Mouse (Mus musculus) bone marrow, adult 2 months (tissue): ENCODE measurements around the gene Bbip1. TPM values are rescaled to one million over a fixed set of nuclear protein-coding genes. Genes with fewer than 3 reads are reported as not detected.

Experiments used
- H3K27ac ChIP-seq: fragments of 200-500 bp; 2 replicates; pipeline ENCODE4 v1.5.1; 2012; ENCODE audit warnings: low read depth, mild to moderate bottlenecking, control low read depth, inconsistent platforms, low read length; ENCODE audit not compliant: control insufficient read depth, poor library complexity, insufficient read depth
- H3K4me1 ChIP-seq: fragments of 200-500 bp; 2 replicates; pipeline ENCODE4 v1.6.1; 2011; ENCODE audit warnings: low read length; ENCODE audit not compliant: control insufficient read depth, insufficient read depth
- H3K4me3 ChIP-seq: fragments of 200-500 bp; replicated peaks from 2 replicates; pipeline ENCODE3; 2011; ENCODE audit warnings: mild to moderate bottlenecking, low read depth, low read length, control low read depth; ENCODE audit not compliant: control insufficient read depth
- CTCF ChIP-seq: fragments of 200-500 bp; IDR thresholded peaks from 2 replicates; pipeline ENCODE4 v1.5.1; 2011; ENCODE audit warnings: low read length, control low read depth; ENCODE audit not compliant: control insufficient read depth, insufficient read depth
- POLR2A ChIP-seq: fragments of 200-500 bp; IDR thresholded peaks from 2 replicates; pipeline ENCODE4 v1.6.1; 2011; ENCODE audit warnings: low read depth, mild to moderate bottlenecking, control low read depth, low read length, borderline replicate concordance; ENCODE audit not compliant: control insufficient read depth
- WGBS: fragments of 180-500 bp; shearing (Covaris S2); methylation state at CpG from one replicate; pipeline ENCODE4 v1.1.7; 2018; 5-methylcytosine and 5-hydroxymethylcytosine counted together
- polyA plus RNA-seq: library from polyadenylated mRNA; stranded (reverse); fragments of >200 nt; gene quantifications from 2 replicates; pipeline ENCODE4 v1.2.4, GENCODE M21; 2011; ENCODE audit warnings: low replicate concordance; ENCODE audit not compliant: missing spikeins, insufficient read depth, insufficient read length

Bbip1 gene
- polyA plus RNA-seq, 1 experiment: 32.5 TPM

DNA sequence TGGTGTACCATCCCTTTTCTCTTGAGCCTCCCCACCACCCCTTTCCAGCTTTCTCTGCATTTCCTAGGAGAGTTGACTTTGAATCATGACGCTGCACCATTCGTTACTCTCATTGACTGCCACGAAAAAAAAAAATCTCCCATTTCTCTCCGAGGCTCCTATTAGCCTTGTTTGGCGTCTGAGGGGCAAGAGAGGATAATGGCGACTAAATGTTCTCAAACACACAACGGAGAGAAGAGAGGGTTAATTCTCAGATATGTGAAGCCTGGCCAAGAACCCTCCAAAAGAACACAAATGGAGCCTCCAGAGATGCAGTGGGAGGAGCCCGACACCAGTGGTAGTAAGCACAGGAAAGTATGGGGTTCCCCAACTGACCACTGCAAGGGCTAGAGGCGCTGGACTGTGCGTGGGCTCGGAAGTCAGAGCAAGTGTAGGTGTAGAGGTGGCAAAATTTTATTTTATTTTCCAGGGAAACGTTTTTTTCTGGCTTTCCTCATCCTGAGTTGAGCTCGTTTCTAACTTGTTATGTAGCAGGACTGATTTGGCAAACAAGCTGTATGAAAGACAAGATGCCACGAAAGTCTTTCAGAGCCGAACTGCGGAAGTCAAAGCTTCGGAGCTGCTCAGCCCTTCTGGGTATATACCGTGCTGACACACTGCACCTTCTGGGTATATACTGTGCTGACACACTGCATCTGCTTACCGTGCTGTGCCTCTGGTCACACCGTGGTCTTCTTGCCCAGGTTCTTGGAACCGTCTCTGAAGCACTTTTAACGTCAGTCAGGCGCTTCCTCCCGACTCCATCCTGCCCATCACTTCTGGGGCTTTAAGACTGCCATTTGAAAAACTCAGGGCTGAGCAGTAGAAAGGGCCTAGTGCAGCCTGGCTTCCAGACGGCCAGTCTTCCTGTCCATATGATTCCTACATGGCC lies 45.2 kb downstream of the Bbip1 start:
- no peak overlapping the region for H3K4me3 ChIP-seq
- TF ChIP-seq CTCF: no peak
- TF ChIP-seq POLR2A: no peak
- 79% methylated on average over 25 of the region's 25 CpGs for WGBS
- H3K4me1 ChIP-seq: peaks cover 7% of the 10 kb centered on the region
- peak overlapping the region; percentile 5; the same call in 1 of the 2 replicates for H3K27ac ChIP-seq

DNA sequence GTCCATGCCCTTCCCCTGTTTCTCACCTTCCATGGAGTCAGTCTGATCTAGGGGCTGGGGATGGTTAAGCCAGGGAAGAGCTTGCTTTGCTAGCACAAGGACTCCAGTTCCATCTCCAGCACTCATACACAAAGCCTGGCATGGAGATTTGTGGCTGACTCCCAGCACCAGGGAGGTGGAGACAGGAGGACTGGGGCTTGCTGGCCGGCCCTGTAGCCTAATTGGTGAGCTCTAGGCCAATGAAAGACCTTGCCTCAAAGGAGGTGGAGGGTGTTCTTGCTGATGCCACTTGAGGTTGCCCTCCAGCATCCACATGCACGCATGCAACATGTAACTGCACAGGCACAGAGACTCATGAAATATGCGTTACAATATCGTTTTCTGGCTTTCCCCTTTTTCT lies 45.9 kb downstream of the Bbip1 start:
- TF ChIP-seq CTCF (no peak), POLR2A (no peak)
- Histone ChIP-seq H3K4me1 (peaks cover 8% of the 10 kb centered on the region), H3K4me3 (no peak overlapping the region), H3K27ac (no peak overlapping the region)
- WGBS: 78% methylated on average over 4 of the region's 4 CpGs

DNA sequence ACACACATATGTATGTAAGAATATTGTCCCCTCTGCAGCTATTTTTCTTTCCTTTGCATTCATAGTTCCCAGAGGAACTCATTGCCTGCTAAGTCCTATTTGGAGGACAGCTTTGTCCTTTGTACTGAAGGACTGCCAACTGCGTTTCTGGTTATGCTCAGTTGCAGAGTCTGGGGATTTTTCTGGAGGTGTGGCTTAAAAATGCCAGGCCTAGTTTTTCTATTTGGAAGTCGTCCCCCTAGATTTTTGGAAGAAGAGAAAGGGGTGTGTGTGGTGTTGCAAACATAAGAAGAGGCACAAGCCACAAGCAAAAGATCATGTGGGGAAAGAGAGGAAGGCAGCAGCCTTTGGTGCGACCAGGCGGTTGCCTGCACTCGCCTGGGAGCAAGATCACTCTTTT lies 46.4 kb downstream of the Bbip1 start:
- TF ChIP-seq POLR2A (no peak), CTCF (no peak)
- no peak overlapping the region for H3K4me3 ChIP-seq
- H3K4me1 ChIP-seq: peaks cover 11% of the 10 kb centered on the region
- H3K27ac ChIP-seq: no peak overlapping the region
- 54% methylated on average over 5 of the region's 5 CpGs for WGBS

DNA sequence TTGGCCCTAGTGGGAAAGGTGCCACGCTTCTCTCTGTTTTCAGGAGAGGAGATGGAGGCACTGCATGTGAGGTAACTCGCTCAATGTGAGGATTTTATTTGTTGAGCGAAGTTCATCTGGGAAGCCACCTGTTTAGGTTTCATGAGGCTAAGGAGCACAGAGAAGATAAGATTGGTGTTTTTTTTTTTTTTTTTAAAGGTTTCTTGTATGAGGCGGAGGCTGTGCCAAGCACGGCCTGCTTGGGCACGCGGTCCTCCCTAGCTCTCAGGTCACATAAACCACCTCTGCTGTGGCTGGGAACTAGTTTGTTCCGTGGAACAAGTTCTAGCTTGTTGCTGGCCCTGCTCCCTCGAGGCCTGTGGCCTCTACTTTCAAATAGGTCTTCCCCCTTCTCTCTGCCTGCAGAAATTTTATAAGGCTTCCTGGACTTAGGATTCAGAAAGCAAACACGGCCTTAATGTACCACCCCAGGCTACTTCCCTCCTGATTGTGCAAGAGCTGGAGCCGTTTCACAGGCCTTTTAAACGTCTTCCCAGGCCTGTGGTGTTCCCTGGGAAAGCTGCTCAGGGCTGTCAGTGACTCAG lies 49.8 kb downstream of the Bbip1 start:
- TF ChIP-seq CTCF (no peak), POLR2A (no peak)
- WGBS: 32% methylated on average over 12 of the region's 12 CpGs
- Histone ChIP-seq H3K4me3 (no peak overlapping the region), H3K4me1 (peaks cover 8% of the 10 kb centered on the region), H3K27ac (peak overlapping the region; percentile 53; the same call in 1 of the 2 replicates)

DNA sequence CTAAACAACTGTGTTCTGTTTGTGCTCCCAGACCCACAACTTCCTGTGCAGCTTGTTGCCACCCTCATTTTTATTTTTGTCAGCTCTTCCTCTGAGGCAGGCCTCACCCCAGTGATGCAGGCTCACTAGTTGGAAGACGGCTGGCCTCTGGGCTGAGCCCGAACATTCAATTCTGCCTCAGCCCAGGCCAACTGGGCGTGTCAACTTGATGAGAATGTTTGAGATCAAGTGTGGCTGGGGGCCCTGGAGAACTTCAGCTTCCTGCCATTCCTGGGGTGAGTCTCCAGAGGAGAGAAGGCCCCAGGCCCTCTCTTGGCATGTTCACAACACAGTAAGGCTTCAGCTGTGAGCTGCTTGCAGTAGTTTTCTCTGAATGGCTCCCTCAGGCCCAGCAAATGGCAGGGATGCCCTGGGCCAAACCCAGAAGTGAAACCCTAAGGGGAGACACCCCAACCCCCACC lies 50.7 kb downstream of the Bbip1 start:
- Histone ChIP-seq H3K4me1 (peaks cover 9% of the 10 kb centered on the region), H3K4me3 (no peak overlapping the region), H3K27ac (peak overlapping the region; percentile 90)
- WGBS: 19% methylated on average over 3 of the region's 3 CpGs
- TF ChIP-seq CTCF (no peak), POLR2A (no peak)

DNA sequence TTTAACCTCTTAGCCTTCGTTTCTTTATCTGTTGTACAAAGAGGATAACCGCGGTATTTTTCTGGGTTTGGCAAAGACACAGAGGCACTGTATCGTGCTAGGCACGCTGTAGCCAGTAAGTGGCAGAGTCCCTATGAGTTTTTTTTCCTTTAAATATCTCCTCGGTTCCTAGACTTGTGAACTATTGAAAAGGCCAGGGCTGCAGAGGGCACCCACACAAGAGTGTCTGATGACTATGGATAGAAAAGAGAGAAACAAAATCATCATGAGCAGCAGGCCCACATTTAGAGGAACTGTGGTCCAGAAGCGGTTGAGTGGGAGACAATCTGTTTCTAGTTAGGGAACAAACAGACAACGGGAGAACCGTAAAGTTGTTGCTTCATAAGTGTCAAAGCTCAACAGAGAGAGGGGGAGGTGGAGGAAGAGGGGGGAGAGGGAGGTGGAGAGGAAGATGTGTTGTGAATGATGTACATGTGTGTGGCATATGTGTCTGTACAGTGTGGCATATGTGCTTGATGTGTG lies 51.5 kb downstream of the Bbip1 start:
- H3K4me3 ChIP-seq: no peak overlapping the region
- TF ChIP-seq CTCF (no peak), POLR2A (no peak)
- peak overlapping the region; percentile 90; the same call in 1 of the 2 replicates for H3K27ac ChIP-seq
- H3K4me1 ChIP-seq: peaks cover 8% of the 10 kb centered on the region
- WGBS: 11% methylated on average over 9 of the region's 9 CpGs

DNA sequence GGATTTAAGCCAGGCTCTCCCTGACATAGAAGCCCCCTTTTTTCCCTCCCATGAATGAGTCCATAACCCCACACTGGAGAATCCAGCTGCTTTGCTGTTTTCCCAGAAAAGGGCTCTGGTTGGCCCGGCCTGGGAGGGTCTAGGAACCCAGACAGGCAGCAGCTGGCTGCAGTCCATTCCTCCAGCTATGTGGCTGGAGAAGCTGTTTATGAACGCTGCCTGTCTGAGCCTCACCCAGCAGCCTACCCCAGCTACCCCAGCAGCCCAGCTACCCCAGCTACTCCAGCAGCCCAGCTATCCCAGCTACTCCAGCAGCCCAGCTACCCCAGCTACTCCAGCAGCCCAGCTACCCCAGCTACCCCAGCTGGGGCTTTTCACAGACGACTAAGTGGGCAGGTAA lies 52.4 kb downstream of the Bbip1 start, which contains the start of gene Pdcd4:
TSS of gene Pdcd4 (plus strand) at position 171 of the 400 bp plus-strand sequence.
- Histone ChIP-seq H3K27ac (peak within 1 kb of the TSS; percentile 90), H3K4me1 (peaks cover 13% of the 10 kb centered on the region), H3K4me3 (no peak within 1 kb of the TSS)
- 40% methylated on average over 3 of the region's 3 CpGs for WGBS
- no peak for TF ChIP-seq CTCF

DNA sequence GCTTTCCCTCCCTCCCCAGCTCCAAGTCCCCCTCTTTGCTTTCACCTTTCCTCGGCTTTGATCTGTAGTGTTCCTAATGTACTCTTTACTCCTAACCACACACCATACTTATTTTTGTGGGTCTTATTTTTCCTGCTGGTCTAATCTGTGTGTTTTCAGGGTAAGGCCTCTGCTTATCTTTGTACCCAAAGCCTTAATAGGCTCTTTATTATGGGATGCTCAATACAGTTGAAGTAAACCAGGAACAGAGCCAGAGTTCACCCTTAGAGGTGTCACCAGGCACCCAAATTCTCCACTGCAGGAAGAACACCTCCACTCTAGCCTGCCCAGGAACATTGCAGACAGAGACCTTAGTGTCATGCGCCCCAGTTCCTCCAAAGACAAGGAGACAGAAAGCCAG lies 52.9 kb downstream of the Bbip1 start:
- no peak overlapping the region for H3K4me3 ChIP-seq
- WGBS: 43% methylated on average over 2 of the region's 2 CpGs
- TF ChIP-seq CTCF (no peak), POLR2A (no peak)
- peak overlapping the region; percentile 65 for H3K27ac ChIP-seq
- H3K4me1 ChIP-seq: peaks cover 17% of the 10 kb centered on the region
